Mouse (Mus musculus): ENCODE data around the gene Nr2e3. TPM values are rescaled to one million over a fixed set of nuclear protein-coding genes. Genes with fewer than 3 reads are reported as not detected.
"Not testable (repeated sequence)": the region's sequence is repeated elsewhere in the genome, so short reads cannot be mapped to it uniquely, and the experiment has no call there.

Gene Nr2e3
- polyA plus RNA-seq, 1 experiment, result not detected

- Histone ChIP-seq H3K4me1 (ENCODE audit: control insufficient read depth, insufficient read depth, low read length) (no peaks in the 10 kb centered on the region), H3K4me3 (replicated peaks; ENCODE audit: extremely low read depth, low read depth, low read length) (no peak overlapping the region)
- WGBS, result 23% methylated on average over 6 of the region's 6 CpGs
- peak; percentile 24 for DNase-seq
- TF ChIP-seq POLR2A (IDR thresholded peaks at IDR 0.05; ENCODE audit: borderline replicate concordance, extremely low read depth, low read depth, low read length) (no peak), CTCF (IDR thresholded peaks at IDR 0.05; ENCODE audit: insufficient read depth, low read length) (peak; percentile 90)
Measured at GRCm38 (mm10) chr9:59969383-59969782, 8.9 kb upstream of the Nr2e3 start.

GRCm38 (mm10) chr9:59965046-59965445 lies 4.6 kb upstream of the Nr2e3 start:
- no peaks in the 10 kb centered on the region for H3K4me1 ChIP-seq (ENCODE audit: control insufficient read depth, insufficient read depth, low read length)
- no peak for TF ChIP-seq CTCF (IDR thresholded peaks at IDR 0.05; ENCODE audit: insufficient read depth, low read length)
- TF ChIP-seq POLR2A (IDR thresholded peaks at IDR 0.05; ENCODE audit: borderline replicate concordance, extremely low read depth, low read depth, low read length), result no peak
- H3K4me3 ChIP-seq (replicated peaks; ENCODE audit: extremely low read depth, low read depth, low read length), result no peak overlapping the region
- 64% methylated on average over 10 of the region's 10 CpGs for WGBS
- no peak for DNase-seq

GRCm38 (mm10) chr9:59964367-59964766 lies 3.9 kb upstream of the Nr2e3 start:
- H3K4me1 ChIP-seq (ENCODE audit: control insufficient read depth, insufficient read depth, low read length), result no peaks in the 10 kb centered on the region
- TF ChIP-seq POLR2A (IDR thresholded peaks at IDR 0.05; ENCODE audit: borderline replicate concordance, extremely low read depth, low read depth, low read length), result no peak
- no peak for TF ChIP-seq CTCF (IDR thresholded peaks at IDR 0.05; ENCODE audit: insufficient read depth, low read length)
- WGBS, result 40% methylated on average over 3 of the region's 3 CpGs
- no peak overlapping the region for H3K4me3 ChIP-seq (replicated peaks; ENCODE audit: extremely low read depth, low read depth, low read length)
- DNase-seq, result peak; percentile 42

GRCm38 (mm10) chr9:59961201-59961955 lies 919 bp upstream of the Nr2e3 start:
- no peaks in the 10 kb centered on the region for H3K4me1 ChIP-seq (ENCODE audit: control insufficient read depth, insufficient read depth, low read length)
- WGBS, result 72% methylated on average over 14 of the region's 14 CpGs
- TF ChIP-seq POLR2A (IDR thresholded peaks at IDR 0.05; ENCODE audit: borderline replicate concordance, extremely low read depth, low read depth, low read length) (no peak), CTCF (IDR thresholded peaks at IDR 0.05; ENCODE audit: insufficient read depth, low read length) (no peak)
- no peak for DNase-seq
- no peak overlapping the region for H3K4me3 ChIP-seq (replicated peaks; ENCODE audit: extremely low read depth, low read depth, low read length)

- TF ChIP-seq CTCF (IDR thresholded peaks at IDR 0.05; ENCODE audit: insufficient read depth, low read length) (peak; percentile 82), POLR2A (IDR thresholded peaks at IDR 0.05; ENCODE audit: borderline replicate concordance, extremely low read depth, low read depth, low read length) (no peak)
- H3K4me3 ChIP-seq (replicated peaks; ENCODE audit: extremely low read depth, low read depth, low read length), result no peak overlapping the region
- peak; percentile 68 for DNase-seq
- H3K4me1 ChIP-seq (ENCODE audit: control insufficient read depth, insufficient read depth, low read length), result no peaks in the 10 kb centered on the region
- WGBS, result under 1% methylated on average over 8 of the region's 8 CpGs
Measured at GRCm38 (mm10) chr9:59959276-59959675, 1.2 kb downstream of the Nr2e3 start.

GRCm38 (mm10) chr9:59958115-59958514 lies 2.3 kb downstream of the Nr2e3 start:
- not testable (repeated sequence) for H3K4me1 ChIP-seq (ENCODE audit: control insufficient read depth, insufficient read depth, low read length); H3K4me3 ChIP-seq (replicated peaks; ENCODE audit: extremely low read depth, low read depth, low read length); DNase-seq
- WGBS, result 80% methylated on average over 1 of the region's 1 CpGs

- H3K4me3 ChIP-seq (replicated peaks; ENCODE audit: extremely low read depth, low read depth, low read length), result no peak overlapping the region
- 41% methylated on average over 6 of the region's 6 CpGs for WGBS
- TF ChIP-seq CTCF (IDR thresholded peaks at IDR 0.05; ENCODE audit: insufficient read depth, low read length) (no peak), POLR2A (IDR thresholded peaks at IDR 0.05; ENCODE audit: borderline replicate concordance, extremely low read depth, low read depth, low read length) (no peak)
- no peaks in the 10 kb centered on the region for H3K4me1 ChIP-seq (ENCODE audit: control insufficient read depth, insufficient read depth, low read length)
- no peak for DNase-seq
Measured at GRCm38 (mm10) chr9:59956496-59956895, 4.0 kb downstream of the Nr2e3 start.

- TF ChIP-seq POLR2A (IDR thresholded peaks at IDR 0.05; ENCODE audit: borderline replicate concordance, extremely low read depth, low read depth, low read length) (no peak), CTCF (IDR thresholded peaks at IDR 0.05; ENCODE audit: insufficient read depth, low read length) (no peak)
Measured at GRCm38 (mm10) chr9:59955692-59956091, 4.8 kb downstream of the Nr2e3 start.

GRCm38 (mm10) chr9:59955199-59955598 lies 5.3 kb downstream of the Nr2e3 start:
- no peak for DNase-seq
- TF ChIP-seq POLR2A (IDR thresholded peaks at IDR 0.05; ENCODE audit: borderline replicate concordance, extremely low read depth, low read depth, low read length) (no peak), CTCF (IDR thresholded peaks at IDR 0.05; ENCODE audit: insufficient read depth, low read length) (no peak)
- 60% methylated on average over 3 of the region's 3 CpGs for WGBS
- no peaks in the 10 kb centered on the region for H3K4me1 ChIP-seq (ENCODE audit: control insufficient read depth, insufficient read depth, low read length)
- H3K4me3 ChIP-seq (replicated peaks; ENCODE audit: extremely low read depth, low read depth, low read length), result no peak overlapping the region

More at GRCm38 (mm10) chr9:59955692-59956091, 4.8 kb downstream of the Nr2e3 start:
- Histone ChIP-seq H3K4me3 (replicated peaks; ENCODE audit: extremely low read depth, low read depth, low read length) (no peak overlapping the region), H3K4me1 (ENCODE audit: control insufficient read depth, insufficient read depth, low read length) (no peaks in the 10 kb centered on the region)
- WGBS, result 69% methylated on average over 6 of the region's 6 CpGs
- DNase-seq, result no peak

- H3K4me1 ChIP-seq (ENCODE audit: control insufficient read depth, insufficient read depth, low read length), result no peaks in the 10 kb centered on the region
- no peak overlapping the region for H3K4me3 ChIP-seq (replicated peaks; ENCODE audit: extremely low read depth, low read depth, low read length)
- DNase-seq, result no peak
- TF ChIP-seq POLR2A (IDR thresholded peaks at IDR 0.05; ENCODE audit: borderline replicate concordance, extremely low read depth, low read depth, low read length) (no peak), CTCF (IDR thresholded peaks at IDR 0.05; ENCODE audit: insufficient read depth, low read length) (no peak)
- WGBS, result 80% methylated on average over 7 of the region's 7 CpGs
Measured at GRCm38 (mm10) chr9:59953556-59953955, 6.9 kb downstream of the Nr2e3 start.

Measured in lung, adult 2 months (tissue).